In the genomic region with DNA sequence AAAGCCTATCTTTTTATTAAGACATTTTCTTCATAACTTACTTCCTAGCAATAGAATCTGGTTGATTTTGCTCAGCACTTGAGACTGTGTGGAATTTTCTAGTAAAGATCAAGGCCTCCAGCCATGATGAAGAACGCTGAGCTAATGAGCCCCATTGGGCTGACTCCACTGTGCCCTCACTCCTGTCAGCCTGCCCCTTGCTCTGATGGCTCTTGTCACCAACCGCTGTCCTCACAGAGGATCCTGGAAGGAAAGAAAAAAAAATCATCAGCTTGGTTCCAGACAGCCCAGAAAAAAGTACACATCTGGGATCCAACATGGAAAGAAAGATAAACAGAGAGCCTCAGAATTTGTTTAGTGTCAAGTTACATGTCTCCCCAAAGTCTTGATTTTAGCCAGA, we compare ENCODE assay signal across 28 mouse cellular contexts.
DNase-seq lines count a peak whose midpoint lies in the region; ATAC-seq and TF ChIP-seq lines count a peak whose summit lies in the region.
"Had no signal": no experiment of that assay in that cellular context is flagged by ENCODE, and none has a peak within 500 bp of the region (broad histone marks: within the 10 kb centered on the region; RNA-seq: fewer than 3 reads in every experiment).

No protein-coding gene starts in this region.

- WGBS in kidney, postnatal 0 days: 32% methylated on average over 2 of the region's 2 CpGs
- 31% methylated on average over 2 of the region's 2 CpGs for WGBS in stomach, embryonic 15.5 days
- WGBS in stomach, postnatal 0 days: 24% methylated on average over 2 of the region's 2 CpGs

- TF ChIP-seq CTCF in kidney, postnatal 0 days (IDR thresholded peaks at IDR 0.05; ENCODE audit: low read depth): no peak
- TF ChIP-seq CTCF in stomach, postnatal 0 days (IDR thresholded peaks at IDR 0.05; ENCODE audit: low read depth): no peak

- TF ChIP-seq EP300 in stomach, postnatal 0 days (optimal IDR thresholded peaks at IDR 0.05): no peak

- H3K4me1 ChIP-seq in kidney, postnatal 0 days (replicated peaks; ENCODE audit: insufficient read depth, low read length): no peaks in the 10 kb centered on the region
- H3K4me1 ChIP-seq in stomach, embryonic 15.5 days: no peaks in the 10 kb centered on the region
- H3K4me1 ChIP-seq in stomach, postnatal 0 days (replicated peaks; ENCODE audit: control insufficient read depth, insufficient read depth): no peaks in the 10 kb centered on the region
- H3K4me1 ChIP-seq: forebrain, embryonic 12.5 days; heart, embryonic 12.5 days; hindbrain, embryonic 13.5 days; midbrain, embryonic 12.5 days; neural tube, embryonic 12.5 days had no signal

- no peak for ATAC-seq in kidney, postnatal 0 days (replicated peaks; ENCODE audit: low FRiP score, low read depth)
- no peak; the same call in 1 of the 2 replicates for ATAC-seq in stomach, embryonic 15.5 days (ENCODE audit: insufficient read depth, low FRiP score, low read depth)
- ATAC-seq in stomach, postnatal 0 days (ENCODE audit: low FRiP score, low TSS enrichment): no peak
- ATAC-seq: forebrain, postnatal 0 days; liver, postnatal 0 days had no signal

- no peaks in the 10 kb centered on the region for H3K9me3 ChIP-seq in kidney, postnatal 0 days (replicated peaks; ENCODE audit: low read length)
- no peaks in the 10 kb centered on the region for H3K9me3 ChIP-seq in stomach, embryonic 15.5 days
- no peaks in the 10 kb centered on the region for H3K9me3 ChIP-seq in stomach, postnatal 0 days (ENCODE audit: control insufficient read depth, low read length)
- H3K9me3 ChIP-seq: embryonic facial prominence, embryonic 13.5 days; forebrain, embryonic 12.5 days; hindbrain, embryonic 13.5 days; midbrain, embryonic 12.5 days; neural tube, embryonic 12.5 days had no signal

- DNase-seq in adrenal gland, adult (ENCODE audit: inconsistent age in 2 of 2, low spot score in 1 of 2): peak; percentile 54 to 77
- no peak for DNase-seq in adrenal gland, postnatal 14 days
- peak; percentile 42 for DNase-seq in embryo, embryonic 10.5 days (ENCODE audit: low spot score)
- no peak for DNase-seq in embryo, embryonic 11 days
- DNase-seq in kidney, postnatal 0 days (ENCODE audit: low spot score): peak; percentile 34
- DNase-seq in kidney, postnatal 14 days: no peak
- no peak for DNase-seq in stomach, postnatal 0 days (ENCODE audit: low spot score)
- DNase-seq: cerebellum, adult 11-12 months; cerebellum, adult 9-11 months; forebrain, postnatal 0 days; heart, adult 2 months; heart, postnatal 4 days; kidney, adult 2 months; kidney, postnatal 10 days; liver, postnatal 0 days; right cerebral cortex, adult 18-20 months; right cerebral cortex, postnatal 4 days had no signal

- no peaks in the 10 kb centered on the region for H3K27me3 ChIP-seq in kidney, postnatal 0 days (ENCODE audit: insufficient read depth, low read length)
- no peaks in the 10 kb centered on the region for H3K27me3 ChIP-seq in stomach, embryonic 15.5 days (replicated peaks)
- H3K27me3 ChIP-seq in stomach, postnatal 0 days (ENCODE audit: control insufficient read depth, insufficient read depth, low read length): no peaks in the 10 kb centered on the region
- H3K27me3 ChIP-seq: CH12.LX; embryonic facial prominence, embryonic 13.5 days; forebrain, embryonic 12.5 days; heart, embryonic 12.5 days; hindbrain, embryonic 13.5 days; limb, embryonic 12.5 days; midbrain, embryonic 12.5 days; neural tube, embryonic 12.5 days had no signal

- H3K4me3 ChIP-seq in kidney, postnatal 0 days (replicated peaks; ENCODE audit: low read depth, low read length): no peak overlapping the region
- no peak overlapping the region for H3K4me3 ChIP-seq in stomach, embryonic 15.5 days (replicated peaks)
- no peak overlapping the region for H3K4me3 ChIP-seq in stomach, postnatal 0 days (ENCODE audit: low read depth, low read length)
- H3K4me3 ChIP-seq: embryonic facial prominence, embryonic 13.5 days; forebrain, embryonic 12.5 days; heart, adult 2 months; heart, embryonic 12.5 days; hindbrain, embryonic 13.5 days; limb, embryonic 12.5 days; midbrain, embryonic 12.5 days; myocyte; neural tube, embryonic 12.5 days had no signal

- no peak overlapping the region for H3K27ac ChIP-seq in kidney, postnatal 0 days
- 0 out of 2 replicates have a peak overlapping the region, but pooled peaks have one; percentile 36 for H3K27ac ChIP-seq in stomach, embryonic 15.5 days
- H3K27ac ChIP-seq in stomach, postnatal 0 days (replicated peaks): no peak overlapping the region
- H3K27ac ChIP-seq: embryonic facial prominence, embryonic 13.5 days; forebrain, embryonic 12.5 days; heart, adult 2 months; hindbrain, embryonic 13.5 days; limb, embryonic 12.5 days; midbrain, embryonic 12.5 days; neural tube, embryonic 12.5 days had no signal

- no peak overlapping the region for H3K4me2 ChIP-seq in kidney, postnatal 0 days (ENCODE audit: low read length)
- no peak overlapping the region for H3K4me2 ChIP-seq in stomach, embryonic 15.5 days
- no peak overlapping the region for H3K4me2 ChIP-seq in stomach, postnatal 0 days (replicated peaks; ENCODE audit: low read depth)
- H3K4me2 ChIP-seq: embryonic facial prominence, embryonic 13.5 days; forebrain, embryonic 12.5 days; heart, embryonic 12.5 days; hindbrain, embryonic 13.5 days; limb, embryonic 12.5 days; liver, embryonic 11.5 days; midbrain, embryonic 12.5 days; neural tube, embryonic 12.5 days had no signal

- H3K9ac ChIP-seq in kidney, postnatal 0 days (ENCODE audit: low read depth, low read length): no peak overlapping the region
- no peak overlapping the region for H3K9ac ChIP-seq in stomach, embryonic 15.5 days
- H3K9ac ChIP-seq in stomach, postnatal 0 days (ENCODE audit: low read length): no peak overlapping the region
- H3K9ac ChIP-seq: embryonic facial prominence, embryonic 13.5 days; forebrain, embryonic 12.5 days; forebrain, postnatal 0 days; heart, embryonic 12.5 days; hindbrain, embryonic 13.5 days; limb, embryonic 12.5 days; liver, postnatal 0 days; midbrain, embryonic 12.5 days; neural tube, embryonic 12.5 days had no signal

- no peaks in the 10 kb centered on the region for H3K36me3 ChIP-seq in kidney, postnatal 0 days (ENCODE audit: insufficient read depth, low read length)
- H3K36me3 ChIP-seq in stomach, embryonic 15.5 days: no peaks in the 10 kb centered on the region
- no peaks in the 10 kb centered on the region for H3K36me3 ChIP-seq in stomach, postnatal 0 days (ENCODE audit: control insufficient read depth, insufficient read depth, low read length)
- H3K36me3 ChIP-seq: embryonic facial prominence, embryonic 13.5 days; forebrain, embryonic 12.5 days; heart, embryonic 12.5 days; hindbrain, embryonic 13.5 days; limb, embryonic 12.5 days; midbrain, embryonic 12.5 days; neural tube, embryonic 12.5 days had no signal

Comparison
In these comparisons a context has a peak if more than half of its experiments do, and no peak if none do; other contexts are left out.
1. DNase-seq: peak in adrenal gland, adult (2 of 2), embryo, embryonic 10.5 days (single experiment) and kidney, postnatal 0 days (single experiment); none in adrenal gland, postnatal 14 days (single experiment), embryo, embryonic 11 days (single experiment), kidney, postnatal 14 days (single experiment) and stomach, postnatal 0 days (single experiment).